Mouse (Mus musculus) forebrain, embryonic 12.5 days (tissue): ENCODE data around the gene Dvl3. TPM values are rescaled to one million over a fixed set of nuclear protein-coding genes. Genes with fewer than 3 reads are reported as not detected.
"Not testable (repeated sequence)": the region's sequence is repeated elsewhere in the genome, so short reads cannot be mapped to it uniquely, and the experiment has no call there.

Source experiments
- ATAC-seq: fragments of 200-750 bp; cut with Nextera tagmentation; 2 replicates; pipeline ENCODE4 v1.8.0; 2017; ENCODE audit warnings: moderate TSS enrichment; ENCODE audit not compliant: low FRiP score
- H3K27ac ChIP-seq: fragments of 300-500 bp; sonication (generic); 2 replicates; pipeline ENCODE4 v1.5.1; 2016; ENCODE audit warnings: mild to moderate bottlenecking
- H3K27me3 ChIP-seq: fragments of 300-500 bp; sonication (generic); 2 replicates; pipeline ENCODE4 v1.6.1; 2016; ENCODE audit warnings: mild to moderate bottlenecking
- H3K36me3 ChIP-seq: fragments of 300-500 bp; sonication (generic); replicated peaks from 2 replicates; pipeline ENCODE4 v1.6.1; 2016; ENCODE audit warnings: mild to moderate bottlenecking
- H3K4me1 ChIP-seq: fragments of 300-500 bp; sonication (generic); 2 replicates; pipeline ENCODE4 v1.6.1; 2016
- H3K4me2 ChIP-seq: fragments of 300-500 bp; sonication (generic); 2 replicates; pipeline ENCODE4 v1.6.1; 2016; ENCODE audit warnings: mild to moderate bottlenecking, moderate library complexity
- H3K4me3 ChIP-seq: fragments of 300-500 bp; sonication (generic); replicated peaks from 2 replicates; pipeline ENCODE4 v1.5.1; 2016; ENCODE audit warnings: mild to moderate bottlenecking
- H3K9ac ChIP-seq: fragments of 300-500 bp; sonication (generic); 2 replicates; pipeline ENCODE4 v1.6.1; 2016; ENCODE audit warnings: mild to moderate bottlenecking
- H3K9me3 ChIP-seq: fragments of 300-500 bp; sonication (generic); 2 replicates; pipeline ENCODE4 v1.6.1; 2016
- WGBS: fragments of 180-500 bp; shearing (Covaris S2); methylation state at CpG from one replicate; pipeline ENCODE4 v1.1.7; 2016; 5-methylcytosine and 5-hydroxymethylcytosine counted together
- polyA plus RNA-seq: library from polyadenylated mRNA; unstranded; fragments of >200 nt; fragmentation: Nextera tagmentation; extraction: Ambion mirVana; gene quantifications from 2 replicates; pipeline ENCODE4 v1.2.1, GENCODE M21; 2016

The Dvl3 gene
- polyA plus RNA-seq, result 43.9 and 51.2 TPM in 2 replicates

- Histone ChIP-seq H3K36me3 (peaks cover 21% of the 10 kb centered on the region), H3K27ac (peak within 1 kb of the TSS; percentile 93), H3K9me3 (no peaks in the 10 kb centered on the region), H3K4me1 (peaks cover 31% of the 10 kb centered on the region), H3K4me2 (peak within 1 kb of the TSS; percentile 90), H3K4me3 (peak within 1 kb of the TSS; percentile 95), H3K9ac (peak within 1 kb of the TSS; percentile 99), H3K27me3 (no peaks in the 10 kb centered on the region)
- WGBS, result under 1% methylated on average over 39 of the region's 55 CpGs
- peak; percentile 96 for ATAC-seq
These were observed at the start of gene Dvl3 for GRCm38 (mm10) chr16:20516726-20517201. TSS of gene Dvl3 (plus strand) at chr16:20516982.

GRCm38 (mm10) chr16:20470981-20471380, 45.8 kb upstream of the Dvl3 start:
- H3K4me3 ChIP-seq, result no peak overlapping the region
- H3K36me3 ChIP-seq, result no peaks in the 10 kb centered on the region
- H3K9me3 ChIP-seq, result no peaks in the 10 kb centered on the region
- no peaks in the 10 kb centered on the region for H3K4me1 ChIP-seq
- H3K9ac ChIP-seq, result no peak overlapping the region
- no peaks in the 10 kb centered on the region for H3K27me3 ChIP-seq
- no peak overlapping the region for H3K4me2 ChIP-seq
- ATAC-seq, result no peak
- H3K27ac ChIP-seq, result no peak overlapping the region
- 90% methylated on average over 2 of the region's 2 CpGs for WGBS

- no peaks in the 10 kb centered on the region for H3K4me1 ChIP-seq
- H3K4me2 ChIP-seq, result no peak overlapping the region
- H3K9me3 ChIP-seq, result no peaks in the 10 kb centered on the region
- no peak overlapping the region for H3K27ac ChIP-seq
- H3K27me3 ChIP-seq, result no peaks in the 10 kb centered on the region
- no peak overlapping the region for H3K4me3 ChIP-seq
- H3K36me3 ChIP-seq, result no peaks in the 10 kb centered on the region
- ATAC-seq, result no peak
- no peak overlapping the region for H3K9ac ChIP-seq
- 60% methylated on average over 1 of the region's 1 CpGs for WGBS
These were observed 45.1 kb upstream of the Dvl3 start for GRCm38 (mm10) chr16:20471686-20472085.

GRCm38 (mm10) chr16:20473748-20474147, 43.0 kb upstream of the Dvl3 start:
- H3K27ac ChIP-seq, result no peak overlapping the region
- H3K9ac ChIP-seq, result no peak overlapping the region
- no peaks in the 10 kb centered on the region for H3K4me1 ChIP-seq
- ATAC-seq, result no peak
- 80% methylated on average over 1 of the region's 1 CpGs for WGBS
- H3K4me3 ChIP-seq, result no peak overlapping the region
- no peaks in the 10 kb centered on the region for H3K27me3 ChIP-seq
- no peaks in the 10 kb centered on the region for H3K9me3 ChIP-seq
- no peaks in the 10 kb centered on the region for H3K36me3 ChIP-seq
- H3K4me2 ChIP-seq, result no peak overlapping the region

GRCm38 (mm10) chr16:20474211-20474610, 42.6 kb upstream of the Dvl3 start:
- H3K36me3 ChIP-seq, result no peaks in the 10 kb centered on the region
- no peak overlapping the region for H3K4me3 ChIP-seq
- ATAC-seq, result no peak
- H3K27me3 ChIP-seq, result no peaks in the 10 kb centered on the region
- H3K4me1 ChIP-seq, result no peaks in the 10 kb centered on the region
- H3K9me3 ChIP-seq, result no peaks in the 10 kb centered on the region
- H3K4me2 ChIP-seq, result no peak overlapping the region
- H3K9ac ChIP-seq, result no peak overlapping the region
- WGBS, result 92% methylated on average over 8 of the region's 8 CpGs
- no peak overlapping the region for H3K27ac ChIP-seq

GRCm38 (mm10) chr16:20474786-20475185, 42.0 kb upstream of the Dvl3 start:
- H3K9ac ChIP-seq, result no peak overlapping the region
- no peak overlapping the region for H3K4me2 ChIP-seq
- H3K9me3 ChIP-seq, result no peaks in the 10 kb centered on the region
- 89% methylated on average over 6 of the region's 6 CpGs for WGBS
- no peak overlapping the region for H3K27ac ChIP-seq
- no peak for ATAC-seq
- H3K4me3 ChIP-seq, result no peak overlapping the region
- H3K27me3 ChIP-seq, result no peaks in the 10 kb centered on the region
- no peaks in the 10 kb centered on the region for H3K36me3 ChIP-seq
- no peaks in the 10 kb centered on the region for H3K4me1 ChIP-seq

- Histone ChIP-seq H3K4me3 (no peak overlapping the region), H3K9ac (no peak overlapping the region), H3K9me3 (no peaks in the 10 kb centered on the region), H3K36me3 (no peaks in the 10 kb centered on the region), H3K27me3 (no peaks in the 10 kb centered on the region), H3K4me1 (no peaks in the 10 kb centered on the region), H3K27ac (no peak overlapping the region), H3K4me2 (no peak overlapping the region)
- ATAC-seq, result no peak
- 93% methylated on average over 1 of the region's 1 CpGs for WGBS
These were observed 41.4 kb upstream of the Dvl3 start for GRCm38 (mm10) chr16:20475335-20475734.

- Histone ChIP-seq H3K9ac (no peak overlapping the region), H3K4me3 (no peak overlapping the region), H3K4me1 (no peaks in the 10 kb centered on the region), H3K9me3 (no peaks in the 10 kb centered on the region), H3K27ac (no peak overlapping the region), H3K36me3 (no peaks in the 10 kb centered on the region), H3K27me3 (no peaks in the 10 kb centered on the region), H3K4me2 (no peak overlapping the region)
- no peak for ATAC-seq
- 57% methylated on average over 1 of the region's 1 CpGs for WGBS
These were observed 39.9 kb upstream of the Dvl3 start for GRCm38 (mm10) chr16:20476857-20477256.

- H3K36me3 ChIP-seq, result no peaks in the 10 kb centered on the region
- H3K4me1 ChIP-seq, result no peaks in the 10 kb centered on the region
- 65% methylated on average over 3 of the region's 3 CpGs for WGBS
- no peak overlapping the region for H3K4me2 ChIP-seq
- no peak for ATAC-seq
- no peak overlapping the region for H3K9ac ChIP-seq
- H3K27me3 ChIP-seq, result no peaks in the 10 kb centered on the region
- H3K4me3 ChIP-seq, result no peak overlapping the region
- H3K27ac ChIP-seq, result no peak overlapping the region
- no peaks in the 10 kb centered on the region for H3K9me3 ChIP-seq
These were observed 39.5 kb upstream of the Dvl3 start for GRCm38 (mm10) chr16:20477270-20477669.

- no peak overlapping the region for H3K27ac ChIP-seq
- no peak overlapping the region for H3K4me3 ChIP-seq
- no peaks in the 10 kb centered on the region for H3K9me3 ChIP-seq
- 79% methylated on average over 2 of the region's 2 CpGs for WGBS
- H3K4me1 ChIP-seq, result no peaks in the 10 kb centered on the region
- ATAC-seq, result no peak
- no peak overlapping the region for H3K9ac ChIP-seq
- H3K4me2 ChIP-seq, result no peak overlapping the region
- H3K36me3 ChIP-seq, result no peaks in the 10 kb centered on the region
- H3K27me3 ChIP-seq, result no peaks in the 10 kb centered on the region
These were observed 38.3 kb upstream of the Dvl3 start for GRCm38 (mm10) chr16:20478504-20478903.

- H3K27me3 ChIP-seq, H3K4me2 ChIP-seq, H3K9me3 ChIP-seq, H3K27ac ChIP-seq, H3K36me3 ChIP-seq, H3K9ac ChIP-seq, H3K4me1 ChIP-seq, ATAC-seq, H3K4me3 ChIP-seq: not testable (repeated sequence)
- WGBS, result 93% methylated on average over 12 of the region's 12 CpGs
These were observed 37.6 kb upstream of the Dvl3 start for GRCm38 (mm10) chr16:20479026-20479760.

GRCm38 (mm10) chr16:20480115-20480514, 36.7 kb upstream of the Dvl3 start:
- no peaks in the 10 kb centered on the region for H3K27me3 ChIP-seq
- no peaks in the 10 kb centered on the region for H3K9me3 ChIP-seq
- no peaks in the 10 kb centered on the region for H3K36me3 ChIP-seq
- no peak overlapping the region for H3K4me2 ChIP-seq
- WGBS, result 24% methylated on average over 3 of the region's 3 CpGs
- H3K27ac ChIP-seq, result no peak overlapping the region
- no peak for ATAC-seq
- H3K9ac ChIP-seq, result no peak overlapping the region
- H3K4me3 ChIP-seq, result no peak overlapping the region
- H3K4me1 ChIP-seq, result no peaks in the 10 kb centered on the region

GRCm38 (mm10) chr16:20481746-20482145, 35.0 kb upstream of the Dvl3 start:
- no peak for ATAC-seq
- no peak overlapping the region for H3K4me3 ChIP-seq
- H3K4me1 ChIP-seq, result no peaks in the 10 kb centered on the region
- H3K4me2 ChIP-seq, result no peak overlapping the region
- WGBS, result 67% methylated on average over 2 of the region's 2 CpGs
- no peaks in the 10 kb centered on the region for H3K9me3 ChIP-seq
- H3K27me3 ChIP-seq, result no peaks in the 10 kb centered on the region
- no peaks in the 10 kb centered on the region for H3K36me3 ChIP-seq
- no peak overlapping the region for H3K27ac ChIP-seq
- H3K9ac ChIP-seq, result no peak overlapping the region
